Mouse (Mus musculus) midbrain, embryonic 10.5 days (tissue): ENCODE measurements around the gene Gramd1c. TPM values are rescaled to one million over a fixed set of nuclear protein-coding genes. Genes with fewer than 3 reads are reported as not detected.

Experiments
- DNase-seq: peaks from one replicate; pipeline ENCODE4 v3.0.0-alpha.2; 2017; ENCODE audit warnings: low spot score
- H3K27ac ChIP-seq: fragments of 300-500 bp; sonication (generic); replicated peaks from 2 replicates; pipeline ENCODE4 v1.5.1; 2016; ENCODE audit warnings: mild to moderate bottlenecking
- H3K27me3 ChIP-seq: fragments of 300-500 bp; sonication (generic); 2 replicates; pipeline ENCODE4 v1.6.1; 2016; ENCODE audit warnings: low read depth, mild to moderate bottlenecking; ENCODE audit not compliant: poor library complexity, severe bottlenecking
- H3K36me3 ChIP-seq: fragments of 300-500 bp; sonication (generic); 2 replicates; pipeline ENCODE4 v1.6.1; 2016; ENCODE audit warnings: mild to moderate bottlenecking, moderate library complexity
- H3K4me1 ChIP-seq: fragments of 300-500 bp; sonication (generic); 2 replicates; pipeline ENCODE4 v1.6.1; 2016
- H3K4me3 ChIP-seq: fragments of 300-500 bp; sonication (generic); 2 replicates; pipeline ENCODE4 v1.5.1; 2016; ENCODE audit warnings: mild to moderate bottlenecking, moderate library complexity
- H3K9me3 ChIP-seq: fragments of 300-500 bp; sonication (generic); replicated peaks from 2 replicates; pipeline ENCODE4 v1.6.1; 2016; ENCODE audit warnings: mild to moderate bottlenecking
- whole genome bisulfite sequencing: fragments of 180-500 bp; shearing (Covaris S2); methylation state at CpG from one replicate; pipeline ENCODE4 v1.1.7; 2016; 5-methylcytosine and 5-hydroxymethylcytosine counted together
- polyA plus RNA-seq: library from polyadenylated mRNA; unstranded; fragments of >200 nt; fragmentation: Nextera tagmentation; extraction: Ambion mirVana; gene quantifications from 2 replicates; pipeline ENCODE4 v1.2.1, GENCODE M21; 2016

Gramd1c gene
- polyA plus RNA-seq, 1 experiment from 2014 or later, result 3.3 TPM

DNA sequence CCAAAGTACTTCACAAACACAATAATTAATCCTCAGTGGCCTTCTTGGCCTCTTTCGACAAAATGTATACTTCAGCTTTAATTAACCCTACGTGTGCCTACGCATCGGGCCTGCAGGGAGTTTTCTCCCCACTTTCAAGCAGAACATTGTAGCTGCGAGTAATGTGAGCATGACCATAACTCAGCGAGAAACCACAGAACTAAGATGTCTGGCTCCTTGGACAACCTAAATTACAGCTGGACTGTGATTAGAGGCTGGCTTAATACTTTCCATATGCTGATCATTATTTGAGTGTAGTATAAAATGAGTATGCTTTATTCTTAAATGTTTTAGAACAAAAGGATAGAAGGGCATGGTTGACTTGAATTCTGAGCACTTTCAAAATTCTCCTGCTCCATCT, 9.9 kb downstream of the Gramd1c start:
- Histone ChIP-seq H3K4me3 (no peak overlapping the region), H3K27me3 (no peaks in the 10 kb centered on the region), H3K36me3 (no peaks in the 10 kb centered on the region), H3K4me1 (no peaks in the 10 kb centered on the region), H3K27ac (no peak overlapping the region), H3K9me3 (no peaks in the 10 kb centered on the region)
- no peak for DNase-seq
- 83% methylated on average over 6 of the region's 6 CpGs for WGBS

- WGBS, result 92% methylated on average over 6 of the region's 6 CpGs
Measured at GRCm38 (mm10) chr16:44052390-44052789, 10.8 kb downstream of the Gramd1c start.

DNA sequence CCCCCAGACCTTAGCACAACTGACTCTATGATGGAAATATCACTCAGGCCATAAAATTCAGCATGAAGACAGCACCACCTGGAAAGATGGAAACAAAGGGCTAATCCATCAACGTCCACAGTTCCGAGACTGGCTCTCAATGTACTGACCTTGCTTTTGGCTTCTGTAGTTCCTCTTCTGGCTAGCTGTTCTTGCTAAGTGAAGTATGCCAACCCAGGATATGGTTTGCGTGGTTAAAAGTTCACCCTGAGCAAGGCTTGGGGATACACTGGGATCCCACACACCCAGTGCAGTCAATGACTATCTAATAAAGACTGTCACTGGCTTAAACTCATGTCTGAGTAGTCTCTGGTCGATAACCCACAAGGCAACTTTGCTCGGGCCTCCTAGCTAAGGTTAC, 13.0 kb downstream of the Gramd1c start:
- WGBS, result 91% methylated on average over 5 of the region's 5 CpGs

More at GRCm38 (mm10) chr16:44052390-44052789, 10.8 kb downstream of the Gramd1c start:
- Histone ChIP-seq H3K36me3 (no peaks in the 10 kb centered on the region), H3K4me3 (no peak overlapping the region), H3K27me3 (no peaks in the 10 kb centered on the region), H3K4me1 (no peaks in the 10 kb centered on the region), H3K27ac (no peak overlapping the region), H3K9me3 (0 out of 2 replicates have a peak, but pooled peaks cover 1% of the 10 kb centered on the region)
- DNase-seq, result no peak

GRCm38 (mm10) chr16:44039112-44039511, 24.0 kb downstream of the Gramd1c start:
- H3K27ac ChIP-seq, result no peak overlapping the region
- no peak for DNase-seq
- H3K36me3 ChIP-seq, result no peaks in the 10 kb centered on the region
- no peak overlapping the region for H3K4me3 ChIP-seq
- no peaks in the 10 kb centered on the region for H3K4me1 ChIP-seq
- WGBS, result 85% methylated on average over 4 of the region's 4 CpGs
- H3K9me3 ChIP-seq, result 0 out of 2 replicates have a peak, but pooled peaks cover 3% of the 10 kb centered on the region
- H3K27me3 ChIP-seq, result no peaks in the 10 kb centered on the region

More for the DNA sequence above, 13.0 kb downstream of the Gramd1c start:
- Histone ChIP-seq H3K4me3 (no peak overlapping the region), H3K27me3 (no peaks in the 10 kb centered on the region), H3K36me3 (no peaks in the 10 kb centered on the region), H3K27ac (no peak overlapping the region), H3K9me3 (peaks cover 6% of the 10 kb centered on the region; the same call in 1 of the 2 replicates), H3K4me1 (no peaks in the 10 kb centered on the region)
- DNase-seq, result no peak

DNA sequence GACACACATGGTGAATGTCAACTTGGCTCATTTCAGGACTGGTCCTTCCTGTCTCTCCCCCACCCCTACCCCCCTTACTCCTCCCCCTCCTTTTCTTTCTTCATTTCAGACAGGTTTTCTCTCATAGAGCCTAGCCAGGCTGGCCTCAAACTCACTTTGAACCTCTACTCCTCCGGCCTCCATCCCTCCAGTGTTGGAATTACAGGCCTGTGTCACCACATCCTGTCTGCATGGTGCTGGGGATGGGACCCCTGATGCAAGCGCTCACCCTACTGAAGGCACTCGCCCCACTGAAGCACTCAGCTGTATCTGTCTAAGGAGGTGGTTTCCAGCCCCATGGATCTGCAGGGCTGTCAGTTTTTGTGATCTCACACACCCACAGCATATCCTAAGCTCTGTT, 27.9 kb downstream of the Gramd1c start:
- no peak overlapping the region for H3K4me3 ChIP-seq
- 0 out of 2 replicates have a peak, but pooled peaks cover 2% of the 10 kb centered on the region for H3K9me3 ChIP-seq
- no peak for DNase-seq
- H3K36me3 ChIP-seq, result no peaks in the 10 kb centered on the region
- no peak overlapping the region for H3K27ac ChIP-seq
- WGBS, result 78% methylated on average over 3 of the region's 3 CpGs
- no peaks in the 10 kb centered on the region for H3K4me1 ChIP-seq
- no peaks in the 10 kb centered on the region for H3K27me3 ChIP-seq

DNA sequence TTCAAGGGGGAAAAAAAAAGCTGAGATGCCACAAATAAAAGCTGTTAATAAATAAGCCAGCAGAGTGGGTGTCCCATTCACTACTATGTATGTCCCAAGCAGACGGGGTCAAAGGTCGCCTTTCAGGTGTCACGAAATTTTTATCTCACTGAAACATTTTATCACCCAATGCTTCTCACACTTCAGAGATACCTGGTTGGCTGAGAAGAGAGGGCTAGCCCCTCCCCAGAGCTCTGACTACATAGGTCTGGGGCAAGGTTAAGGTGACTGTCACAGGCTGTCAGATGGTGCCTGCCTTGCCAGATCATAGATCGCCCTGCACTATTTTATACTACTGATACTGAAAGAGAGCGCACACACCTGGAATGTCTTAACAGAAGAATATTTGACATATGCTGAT, 29.8 kb downstream of the Gramd1c start:
- Histone ChIP-seq H3K27me3 (no peaks in the 10 kb centered on the region), H3K9me3 (no peaks in the 10 kb centered on the region), H3K36me3 (no peaks in the 10 kb centered on the region), H3K4me1 (no peaks in the 10 kb centered on the region), H3K27ac (no peak overlapping the region), H3K4me3 (no peak overlapping the region)
- WGBS, result 95% methylated on average over 5 of the region's 5 CpGs
- DNase-seq, result no peak

DNA sequence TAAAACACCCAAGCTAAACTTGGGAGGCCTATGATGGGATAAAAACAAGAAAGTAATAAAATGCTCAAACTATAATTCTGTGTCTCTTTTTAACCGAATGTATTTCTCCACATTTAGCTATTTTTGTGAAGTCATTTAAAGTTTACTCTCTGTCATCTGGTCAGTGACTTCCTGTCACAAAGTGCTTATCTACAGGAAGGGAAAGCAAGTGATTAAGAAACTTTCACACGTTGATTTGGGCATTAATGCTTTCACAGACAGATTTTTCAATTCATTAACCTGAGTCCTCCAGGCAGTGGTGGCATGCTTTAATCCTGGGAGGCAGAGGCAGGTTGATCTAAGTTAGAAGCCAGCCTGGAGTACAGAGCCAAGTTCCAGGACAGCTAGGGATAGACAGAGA, 33.9 kb downstream of the Gramd1c start:
- Histone ChIP-seq H3K4me1 (no peaks in the 10 kb centered on the region), H3K4me3 (no peak overlapping the region), H3K27me3 (no peaks in the 10 kb centered on the region), H3K9me3 (no peaks in the 10 kb centered on the region), H3K36me3 (no peaks in the 10 kb centered on the region), H3K27ac (no peak overlapping the region)
- WGBS, result 77% methylated on average over 2 of the region's 2 CpGs
- DNase-seq, result no peak

DNA sequence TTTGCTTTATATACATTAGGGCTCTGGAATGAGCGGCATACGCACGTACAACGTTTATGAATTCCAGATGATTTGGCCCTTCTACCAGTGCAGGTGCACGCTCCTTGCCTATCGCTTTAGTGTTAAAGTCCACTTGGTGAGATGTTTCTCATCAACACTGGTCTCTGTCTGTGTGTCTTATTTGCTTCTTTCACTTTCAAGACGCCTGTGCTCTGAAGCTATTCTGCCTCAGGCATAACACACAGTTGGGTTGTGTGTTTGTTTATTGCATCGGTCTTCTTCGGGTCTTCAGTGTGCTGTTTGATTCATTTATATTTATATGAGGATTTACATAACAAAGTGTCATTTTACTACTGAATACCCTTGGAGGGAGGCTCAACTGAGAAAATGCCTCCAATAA, 36.3 kb downstream of the Gramd1c start:
- Histone ChIP-seq H3K9me3 (no peaks in the 10 kb centered on the region), H3K36me3 (no peaks in the 10 kb centered on the region), H3K27ac (no peak overlapping the region), H3K4me3 (no peak overlapping the region), H3K4me1 (no peaks in the 10 kb centered on the region), H3K27me3 (no peaks in the 10 kb centered on the region)
- 92% methylated on average over 9 of the region's 9 CpGs for WGBS
- no peak for DNase-seq

DNA sequence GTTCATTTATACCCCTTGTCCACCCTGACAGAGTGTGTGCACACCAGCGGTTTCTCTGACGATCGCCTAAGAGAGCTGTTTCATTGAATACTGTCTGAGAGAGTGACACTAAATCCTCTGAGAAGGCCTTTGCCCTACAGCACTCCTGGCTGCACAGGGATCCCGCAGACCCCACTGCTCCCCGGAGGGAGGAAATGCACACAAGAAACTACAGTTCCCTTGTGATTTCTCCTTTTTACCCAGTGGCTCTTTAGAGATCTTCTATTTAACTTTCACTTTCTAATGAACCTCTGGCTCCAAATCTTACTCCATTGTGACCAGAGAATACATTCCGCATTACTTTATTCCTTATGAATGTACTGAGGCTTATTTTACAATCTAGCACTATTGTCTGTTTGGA, 36.9 kb downstream of the Gramd1c start:
- 78% methylated on average over 6 of the region's 6 CpGs for WGBS
- no peaks in the 10 kb centered on the region for H3K27me3 ChIP-seq
- H3K4me3 ChIP-seq, result no peak overlapping the region
- no peak for DNase-seq
- H3K36me3 ChIP-seq, result no peaks in the 10 kb centered on the region
- no peaks in the 10 kb centered on the region for H3K4me1 ChIP-seq
- H3K27ac ChIP-seq, result no peak overlapping the region
- H3K9me3 ChIP-seq, result no peaks in the 10 kb centered on the region

DNA sequence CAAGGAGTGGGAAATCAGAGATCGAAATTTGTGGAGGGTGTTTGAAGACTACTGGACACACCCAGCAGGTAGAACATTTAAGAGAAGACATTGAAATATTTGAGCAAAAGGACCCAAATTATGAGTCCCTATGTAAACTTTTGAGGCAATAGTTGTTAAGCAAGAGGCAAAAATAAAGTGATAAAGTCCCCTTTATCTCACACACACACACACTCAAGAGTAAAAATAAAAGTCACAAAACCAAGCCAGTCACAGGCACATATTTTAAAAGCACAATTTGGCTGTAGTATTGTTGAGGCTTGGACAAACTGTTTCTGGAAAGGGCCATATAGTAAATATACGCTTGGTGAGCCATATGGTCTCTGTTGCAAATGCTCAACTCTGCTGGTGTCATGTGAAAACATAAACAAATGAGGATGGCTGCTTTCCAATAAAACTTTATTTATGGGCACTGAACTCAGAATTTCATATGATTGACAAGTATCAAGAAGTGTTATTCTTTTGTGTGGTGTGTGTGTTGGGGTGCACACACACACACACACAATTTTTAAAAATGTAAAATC, 44.1 kb downstream of the Gramd1c start:
- Histone ChIP-seq H3K4me3 (no peak overlapping the region), H3K9me3 (no peaks in the 10 kb centered on the region), H3K27ac (no peak overlapping the region), H3K4me1 (no peaks in the 10 kb centered on the region), H3K27me3 (no peaks in the 10 kb centered on the region), H3K36me3 (no peaks in the 10 kb centered on the region)
- 89% methylated on average over 2 of the region's 2 CpGs for WGBS
- no peak for DNase-seq

DNA sequence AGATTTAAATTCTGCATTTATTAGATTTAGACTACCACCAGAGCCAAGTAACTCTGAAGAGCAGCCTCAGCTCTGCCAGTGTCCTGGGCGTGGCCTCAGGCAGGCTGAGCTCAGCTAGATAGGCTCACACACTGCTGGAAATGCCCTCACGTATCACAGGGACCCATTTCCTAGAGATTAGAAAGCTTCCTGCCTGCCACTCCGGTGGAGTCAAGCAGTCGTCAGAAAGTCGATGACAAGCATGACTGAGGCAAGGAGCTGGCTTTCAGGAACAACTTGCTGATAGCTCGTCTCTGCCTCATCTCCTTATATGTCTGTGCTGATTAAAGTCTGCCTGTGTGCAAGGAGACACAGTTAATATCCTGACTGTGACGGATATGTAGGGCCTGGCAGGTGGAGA, 44.8 kb downstream of the Gramd1c start:
- WGBS, result 66% methylated on average over 7 of the region's 7 CpGs
- DNase-seq, result no peak
- H3K4me3 ChIP-seq, result no peak overlapping the region
- H3K27ac ChIP-seq, result no peak overlapping the region
- no peaks in the 10 kb centered on the region for H3K36me3 ChIP-seq
- H3K4me1 ChIP-seq, result no peaks in the 10 kb centered on the region
- H3K9me3 ChIP-seq, result no peaks in the 10 kb centered on the region
- H3K27me3 ChIP-seq, result no peaks in the 10 kb centered on the region

DNA sequence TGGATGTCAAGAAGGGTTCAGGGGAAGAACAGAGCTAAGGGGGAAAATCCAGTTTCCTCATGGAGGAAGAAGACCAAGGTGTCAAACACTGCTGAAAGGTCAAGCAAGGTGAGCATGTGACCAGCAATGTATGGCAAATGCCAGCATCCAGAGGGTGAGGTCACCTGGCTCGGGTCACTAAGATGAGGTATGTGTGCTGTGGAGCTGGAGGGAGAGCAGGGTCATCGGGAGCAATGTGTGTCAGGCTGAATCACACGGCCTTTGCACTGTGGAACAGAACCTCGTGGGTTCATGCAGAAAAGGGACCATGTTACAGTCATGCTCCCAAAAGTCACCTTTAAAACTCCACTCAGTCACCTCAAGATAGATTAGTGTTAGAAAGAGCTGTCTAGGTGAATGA, 45.4 kb downstream of the Gramd1c start:
- Histone ChIP-seq H3K9me3 (no peaks in the 10 kb centered on the region), H3K4me1 (no peaks in the 10 kb centered on the region), H3K27ac (no peak overlapping the region), H3K4me3 (no peak overlapping the region), H3K36me3 (no peaks in the 10 kb centered on the region), H3K27me3 (no peaks in the 10 kb centered on the region)
- DNase-seq, result no peak
- 85% methylated on average over 4 of the region's 4 CpGs for WGBS

DNA sequence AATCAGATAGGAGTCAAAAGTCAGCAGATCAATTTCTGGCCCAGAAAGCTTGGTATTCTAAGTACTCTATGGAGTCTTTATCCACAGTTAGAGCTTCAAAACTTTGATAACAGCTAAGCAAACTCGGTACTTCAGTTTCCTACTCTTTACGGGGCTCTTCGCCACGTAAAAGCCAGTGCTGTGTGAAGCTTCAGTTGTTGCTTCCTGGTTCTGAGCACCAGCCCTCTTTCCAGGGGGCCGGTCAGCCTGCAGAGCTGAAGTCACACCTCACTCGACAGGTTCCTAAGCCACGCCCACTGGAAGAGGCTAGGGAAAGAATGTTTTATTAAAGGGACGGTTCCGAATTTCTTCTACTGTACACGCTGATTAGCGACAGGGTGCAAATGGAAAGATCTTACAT, 47.0 kb downstream of the Gramd1c start:
- H3K9me3 ChIP-seq, result no peaks in the 10 kb centered on the region
- H3K36me3 ChIP-seq, result no peaks in the 10 kb centered on the region
- WGBS, result 26% methylated on average over 11 of the region's 11 CpGs
- DNase-seq, result no peak
- H3K4me3 ChIP-seq, result no peak overlapping the region
- no peak overlapping the region for H3K27ac ChIP-seq
- no peaks in the 10 kb centered on the region for H3K4me1 ChIP-seq
- H3K27me3 ChIP-seq, result no peaks in the 10 kb centered on the region
